Mouse (Mus musculus) cerebellum, adult (tissue): ENCODE measurements around the gene Tcl1b4.
"Not testable (repeated sequence)": the region's sequence is repeated elsewhere in the genome, so short reads cannot be mapped to it uniquely, and the experiment has no call there.

Experiments
- ATAC-seq: cut with Nextera tagmentation; 2 replicates; pipeline ENCODE4 v1.9.2; 2017; ENCODE audit warnings: mild to moderate bottlenecking, moderate library complexity, mixed read lengths; ENCODE audit not compliant: insufficient number of reproducible peaks, low FRiP score, low TSS enrichment

Gene Tcl1b4

DNA sequence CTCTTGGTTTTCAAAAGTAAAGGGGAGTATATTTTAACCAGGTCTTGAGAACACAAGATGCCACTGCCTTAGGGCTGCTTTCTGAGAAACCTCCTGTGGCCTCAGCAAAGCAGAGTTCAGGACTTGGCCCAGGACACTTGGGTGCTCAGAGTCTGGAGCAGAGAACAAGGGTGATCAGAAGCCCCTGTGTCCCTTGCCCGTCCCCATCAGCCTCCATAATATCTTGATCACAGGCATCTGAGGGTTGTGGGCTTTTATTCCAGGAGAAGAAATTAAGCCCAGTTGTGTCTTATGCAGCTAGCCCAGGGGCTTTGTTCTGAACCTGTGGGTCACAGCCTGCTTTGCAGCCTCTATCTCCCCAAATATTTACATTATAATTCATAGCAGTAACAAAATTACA is at the start of gene Tcl1b4:
TSS of gene Tcl1b4 (plus strand) at position 301 of the 400 bp plus-strand sequence.
- ATAC-seq = not testable (repeated sequence)

DNA sequence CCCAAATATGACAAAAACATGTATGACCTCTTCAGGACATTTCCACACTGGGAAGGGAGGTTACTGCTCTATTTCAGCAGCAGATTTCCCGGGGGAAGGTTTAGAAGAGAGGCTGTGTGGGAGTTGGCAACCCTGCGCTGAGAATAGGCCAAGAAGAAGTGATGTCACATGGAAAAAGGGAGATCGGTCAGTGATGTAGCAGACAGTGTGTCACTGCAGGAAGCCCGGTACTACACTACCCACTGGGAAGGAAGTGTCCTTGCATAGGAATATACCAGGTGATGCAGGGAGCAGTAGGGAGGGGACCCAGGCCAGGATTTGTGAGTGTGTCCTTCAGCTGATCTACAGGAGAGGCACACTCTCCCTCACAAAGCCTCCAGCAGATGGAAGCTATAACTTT is 46.5 kb upstream of the Tcl1b4 start:
- not testable (repeated sequence) for ATAC-seq

DNA sequence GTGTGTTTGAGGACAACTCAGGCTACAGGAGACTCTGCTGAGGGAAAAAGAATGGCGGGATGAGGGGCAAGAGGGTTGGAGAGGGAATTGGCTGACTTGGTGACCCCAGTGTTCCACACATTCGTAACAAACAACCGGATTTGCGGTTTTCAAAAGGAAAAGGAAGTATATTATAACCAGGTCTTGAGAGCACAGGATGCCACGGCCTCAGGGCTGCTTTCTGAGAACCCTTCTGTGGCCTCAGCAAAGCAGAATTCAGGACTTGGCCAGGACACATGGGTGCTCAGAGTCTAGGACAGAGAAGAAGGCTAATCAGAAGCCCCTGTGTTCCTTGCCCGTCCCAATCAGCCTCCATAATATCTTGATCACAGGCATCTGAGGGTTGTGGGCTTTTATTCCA is 42.9 kb upstream of the Tcl1b4 start:
- no peak for ATAC-seq

GRCm38 (mm10) chr12:105159390-105159789 is 42.4 kb upstream of the Tcl1b4 start, which contains the start of gene Tcl1b1:
Gene Tcl1b1 (plus strand): TSS chr12:105159690.
- no peak for ATAC-seq

GRCm38 (mm10) chr12:105166734-105167133 is 35.0 kb upstream of the Tcl1b4 start:
- no peak for ATAC-seq

GRCm38 (mm10) chr12:105173366-105173765 is 28.4 kb upstream of the Tcl1b4 start:
- ATAC-seq = no peak

DNA sequence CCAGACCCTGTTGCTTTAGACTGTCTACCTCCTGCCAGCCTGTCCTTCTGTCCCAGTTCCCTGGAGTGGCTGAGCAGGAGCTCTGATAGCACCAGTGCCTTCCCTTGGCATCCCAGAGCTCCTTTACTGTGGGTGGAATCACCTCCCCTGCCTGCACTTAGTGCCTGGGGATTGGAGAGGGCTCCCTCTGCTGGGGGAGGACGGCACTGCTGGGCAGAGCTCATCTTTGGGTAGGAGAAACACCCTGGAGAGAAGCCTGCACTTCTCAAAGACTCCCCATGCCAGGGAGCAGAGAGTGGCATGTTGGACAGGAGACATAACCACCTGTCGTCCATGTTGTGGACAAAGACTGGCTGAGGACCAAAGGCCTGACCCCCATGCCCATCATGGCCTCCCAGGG is 27.4 kb upstream of the Tcl1b4 start:
- not testable (repeated sequence) for ATAC-seq

- not testable (repeated sequence) for ATAC-seq
These were observed 25.7 kb upstream of the Tcl1b4 start, which contains the start of gene Tcl1b5 for GRCm38 (mm10) chr12:105176044-105176443. Gene Tcl1b5 (plus strand): TSS chr12:105176344.

GRCm38 (mm10) chr12:105181040-105181644 is 20.6 kb upstream of the Tcl1b4 start:
- ATAC-seq = not testable (repeated sequence)

DNA sequence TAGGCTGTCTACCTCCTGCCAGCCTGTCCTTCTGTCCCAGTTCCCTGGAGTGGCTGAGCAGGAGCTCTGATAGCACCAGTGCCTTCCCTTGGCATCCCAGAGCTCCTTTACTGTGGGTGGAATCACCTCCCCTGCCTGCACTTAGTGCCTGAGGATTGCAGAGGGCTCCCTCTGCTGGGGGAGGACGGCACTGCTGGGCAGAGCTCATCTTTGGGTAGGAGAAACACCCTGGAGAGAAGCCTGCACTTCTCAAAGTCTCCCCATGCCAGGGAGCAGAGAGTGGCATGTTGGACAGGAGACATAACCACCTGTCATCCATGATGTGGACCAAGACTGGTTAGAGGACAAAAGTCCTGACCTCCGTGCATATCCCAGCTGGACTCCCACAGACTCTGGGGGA is 12.8 kb upstream of the Tcl1b4 start:
- ATAC-seq = peak; percentile 20; the same call in 1 of the 2 replicates

GRCm38 (mm10) chr12:105190743-105191142 is 11.0 kb upstream of the Tcl1b4 start, which contains the start of gene Tcl1b3:
Gene Tcl1b3 (plus strand): TSS chr12:105191043.
- ATAC-seq = not testable (repeated sequence)

DNA sequence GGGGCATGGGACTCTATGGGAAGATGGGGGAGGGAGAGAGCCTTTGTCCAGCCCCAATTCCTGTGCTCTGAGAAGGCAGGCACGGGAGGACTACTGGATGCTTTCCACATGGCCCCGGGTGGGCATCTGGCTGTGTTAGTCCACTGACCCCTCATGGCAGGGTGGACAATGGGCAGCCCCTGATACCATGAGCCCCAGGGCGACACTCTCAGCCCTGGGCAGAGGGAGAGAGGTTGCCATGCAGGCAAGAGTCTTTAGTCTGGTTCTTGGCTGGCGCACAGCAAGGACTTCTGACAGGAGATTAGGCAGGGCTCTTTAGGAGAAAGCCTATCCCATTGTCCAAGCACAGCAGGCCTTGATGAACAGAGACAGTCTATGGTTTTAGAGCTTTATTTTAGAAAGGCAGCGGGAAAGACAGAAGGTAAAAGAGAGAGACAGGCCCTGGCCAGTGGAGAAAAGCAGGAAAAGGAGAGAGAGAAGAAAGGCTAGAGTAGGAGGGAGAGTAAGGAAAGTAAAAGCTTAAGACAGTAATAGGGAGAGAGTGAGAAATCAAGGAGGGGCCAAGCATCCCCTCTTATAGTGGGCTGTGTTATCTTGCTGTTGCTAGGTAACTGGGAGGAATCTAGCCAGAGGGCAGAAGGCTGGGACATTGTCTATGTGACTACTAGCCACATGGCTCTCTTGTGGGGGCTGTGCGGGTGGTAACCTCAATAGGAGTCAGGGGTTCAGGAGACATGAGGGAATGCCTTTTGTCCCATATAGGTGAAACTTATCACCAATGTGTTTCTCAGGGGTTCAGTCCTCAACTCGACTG is 1.9 kb upstream of the Tcl1b4 start:
- ATAC-seq = not testable (repeated sequence)

DNA sequence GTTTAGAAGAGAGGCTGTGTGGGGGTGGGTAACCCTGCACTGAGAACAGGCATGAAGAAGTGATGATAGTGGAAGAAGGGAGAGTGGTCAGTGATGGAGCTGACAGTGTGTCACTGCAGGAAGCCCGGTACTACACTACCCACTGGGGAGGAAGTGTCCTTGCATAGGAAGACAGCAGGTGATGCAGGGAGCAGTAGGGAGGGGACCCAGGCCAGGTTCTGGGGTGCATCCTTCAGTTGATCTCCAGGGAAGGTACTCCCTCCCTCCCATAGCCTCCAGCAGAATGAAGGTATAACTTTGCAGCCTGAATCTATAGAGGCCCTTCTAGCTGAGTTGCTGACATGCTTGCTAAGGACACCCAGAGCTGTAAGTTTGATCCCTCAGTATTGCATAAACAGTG is 5.3 kb downstream of the Tcl1b4 start:
- no peak for ATAC-seq

DNA sequence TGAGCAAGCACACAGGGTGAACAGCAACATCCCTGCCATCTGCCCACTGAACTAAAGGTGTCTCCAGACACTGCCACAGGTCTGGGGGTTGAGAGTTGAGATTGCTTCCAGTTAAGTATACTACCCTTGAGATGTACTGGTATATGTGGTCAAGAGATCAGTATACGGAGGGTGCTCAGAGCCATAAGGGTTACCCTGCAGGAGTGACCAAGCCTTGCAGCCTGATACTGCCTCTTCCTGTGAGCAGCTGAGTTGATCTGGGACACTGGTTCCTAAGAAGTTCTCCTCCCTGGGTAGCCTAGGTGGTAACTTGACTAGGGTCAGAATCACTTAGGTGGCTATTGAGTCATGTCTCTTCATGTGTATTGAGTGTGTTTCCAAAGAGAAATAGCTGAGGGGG is 6.7 kb downstream of the Tcl1b4 start:
- no peak for ATAC-seq

DNA sequence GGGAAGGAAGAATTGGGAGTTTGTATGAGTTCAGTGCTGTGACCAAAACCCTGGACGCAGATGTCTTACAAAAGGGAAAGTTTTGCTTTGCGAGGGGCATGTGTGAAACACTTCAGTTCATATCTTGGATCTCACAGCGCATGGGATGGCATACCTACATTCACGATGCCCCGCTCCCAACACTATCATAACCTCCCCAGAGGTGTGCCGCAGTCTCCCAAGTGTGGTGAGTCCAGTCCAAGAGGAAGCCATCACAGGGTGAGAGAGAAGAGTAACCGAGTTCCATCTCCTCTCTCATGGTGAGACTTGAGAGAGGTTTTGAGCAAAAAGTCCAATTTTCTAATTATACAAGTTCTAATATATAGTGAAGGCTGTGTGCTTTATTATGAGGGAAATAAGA is 7.5 kb downstream of the Tcl1b4 start:
- ATAC-seq = no peak

- ATAC-seq = no peak
These were observed 15.5 kb downstream of the Tcl1b4 start for GRCm38 (mm10) chr12:105217101-105217760.

- no peak for ATAC-seq
These were observed 21.0 kb downstream of the Tcl1b4 start, which contains the start of gene Tcl1 for GRCm38 (mm10) chr12:105222601-105223319. Gene Tcl1 (minus strand): TSS chr12:105222793.

- ATAC-seq = no peak
These were observed 23.0 kb downstream of the Tcl1b4 start for GRCm38 (mm10) chr12:105224621-105225320.

GRCm38 (mm10) chr12:105234362-105234761 is 32.6 kb downstream of the Tcl1b4 start:
- no peak for ATAC-seq

- no peak for ATAC-seq
These were observed 33.3 kb downstream of the Tcl1b4 start for GRCm38 (mm10) chr12:105235091-105235490.
